Mouse (Mus musculus): ENCODE results near the gene Olfr523.
"Not testable (repeated sequence)": the region's sequence is repeated elsewhere in the genome, so short reads cannot be mapped to it uniquely, and the experiment has no call there.

The Olfr523 gene

GRCm38 (mm10) chr7:140172936-140173335 lies at the start of gene Olfr523:
Gene Olfr523 (plus strand): TSS chr7:140173217.
- peak; percentile 46 to 48 for DNase-seq

GRCm38 (mm10) chr7:140124382-140124781 lies 48.6 kb upstream of the Olfr523 start:
- DNase-seq = no peak

- peak; percentile 87 to 93 for DNase-seq
These were observed 47.6 kb upstream of the Olfr523 start for GRCm38 (mm10) chr7:140125278-140126021.

GRCm38 (mm10) chr7:140126022-140126350 lies 47.0 kb upstream of the Olfr523 start:
- DNase-seq = no peak

GRCm38 (mm10) chr7:140126934-140127333 lies 46.1 kb upstream of the Olfr523 start:
- no peak for DNase-seq

- no peak for DNase-seq
These were observed 45.1 kb upstream of the Olfr523 start for GRCm38 (mm10) chr7:140127911-140128310.

- DNase-seq = not testable (repeated sequence)
These were observed 40.8 kb upstream of the Olfr523 start for GRCm38 (mm10) chr7:140132184-140132583.

GRCm38 (mm10) chr7:140134033-140134432 lies 39.0 kb upstream of the Olfr523 start:
- not testable (repeated sequence) for DNase-seq

- DNase-seq = no peak
These were observed 37.8 kb upstream of the Olfr523 start for GRCm38 (mm10) chr7:140135106-140135770.

GRCm38 (mm10) chr7:140137135-140138020 lies 35.6 kb upstream of the Olfr523 start, which contains the start of gene Mtg1:
Gene Mtg1 (plus strand): TSS chr7:140137564.
- peak; percentile 97 to 99 for DNase-seq

- no peak for DNase-seq
These were observed 35.1 kb upstream of the Olfr523 start for GRCm38 (mm10) chr7:140138021-140138310.

- peak; percentile 71 to 76 for DNase-seq
These were observed 31.7 kb upstream of the Olfr523 start for GRCm38 (mm10) chr7:140141350-140141749.

GRCm38 (mm10) chr7:140144550-140144949 lies 28.5 kb upstream of the Olfr523 start:
- DNase-seq = no peak

- peak; percentile 62 for DNase-seq
These were observed 19.6 kb upstream of the Olfr523 start for GRCm38 (mm10) chr7:140153383-140153782.

- no peak for DNase-seq
These were observed 19.2 kb upstream of the Olfr523 start for GRCm38 (mm10) chr7:140153829-140154217.

- DNase-seq = peak; percentile 70 to 74
These were observed 18.6 kb upstream of the Olfr523 start, which contains the start of gene Sprn for GRCm38 (mm10) chr7:140154218-140154927. Gene Sprn (minus strand): TSS chr7:140154877.

- no peak for DNase-seq
These were observed 12.7 kb upstream of the Olfr523 start for GRCm38 (mm10) chr7:140160363-140160762.

GRCm38 (mm10) chr7:140164664-140165063 lies 8.4 kb upstream of the Olfr523 start, which contains the start of gene Olfr522:
Gene Olfr522 (minus strand): TSS chr7:140164764.
- no peak for DNase-seq

GRCm38 (mm10) chr7:140167950-140168349 lies 5.1 kb upstream of the Olfr523 start:
- DNase-seq = no peak

GRCm38 (mm10) chr7:140169386-140169785 lies 3.6 kb upstream of the Olfr523 start:
- DNase-seq = no peak

GRCm38 (mm10) chr7:140170863-140171262 lies 2.2 kb upstream of the Olfr523 start:
- DNase-seq = no peak

- no peak for DNase-seq
These were observed 6.2 kb downstream of the Olfr523 start for GRCm38 (mm10) chr7:140179176-140179575.

- no peak for DNase-seq
These were observed 7.7 kb downstream of the Olfr523 start for GRCm38 (mm10) chr7:140180692-140181091.
